Mouse (Mus musculus) heart, postnatal 36 days (tissue): Measurements from ENCODE around the gene Lrp10. TPM values are rescaled to one million over a fixed set of nuclear protein-coding genes. Genes with fewer than 3 reads are reported as not detected.

ENCODE experiments used
- DNase-seq, 2 experiments: peaks; one replicate each; pipeline ENCODE4 v3.0.0; 2021 to 2022
- intact Hi-C: fragments of 180-260 bp; cut with DNase I; formaldehyde crosslinking; loops from one replicate; pipeline ENCODE4 v1.15.1; 2025
- total RNA-seq, 2 experiments: library from RNA; stranded (reverse); gene quantifications; 2 replicates each; pipeline ENCODE4 v1.2.3; 2021

Gene Lrp10
- total RNA-seq, 2 experiments from 2014 or later: 55.5 to 57.6 TPM

DNA sequence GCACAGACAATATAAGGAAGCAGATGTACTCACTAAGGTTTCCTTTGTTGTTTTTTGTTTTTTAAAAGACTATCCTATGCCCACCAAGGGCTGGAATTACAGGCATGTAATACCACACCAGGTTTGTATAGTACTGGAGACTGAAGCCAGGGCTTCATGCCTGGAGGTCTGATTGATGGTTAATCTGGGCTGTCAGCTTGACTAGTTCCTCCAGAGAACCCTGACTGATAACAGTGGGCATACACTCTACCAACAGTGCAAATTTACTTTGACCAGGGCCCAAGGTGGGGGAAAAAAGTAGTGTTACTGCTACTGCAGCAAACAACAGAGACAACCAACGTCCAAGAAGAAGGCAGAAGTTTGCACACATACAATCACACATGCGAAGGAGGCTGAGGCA lies 7.5 kb downstream of the Lrp10 start:
- intact Hi-C loops: no loop called here
- no peak for DNase-seq

DNA sequence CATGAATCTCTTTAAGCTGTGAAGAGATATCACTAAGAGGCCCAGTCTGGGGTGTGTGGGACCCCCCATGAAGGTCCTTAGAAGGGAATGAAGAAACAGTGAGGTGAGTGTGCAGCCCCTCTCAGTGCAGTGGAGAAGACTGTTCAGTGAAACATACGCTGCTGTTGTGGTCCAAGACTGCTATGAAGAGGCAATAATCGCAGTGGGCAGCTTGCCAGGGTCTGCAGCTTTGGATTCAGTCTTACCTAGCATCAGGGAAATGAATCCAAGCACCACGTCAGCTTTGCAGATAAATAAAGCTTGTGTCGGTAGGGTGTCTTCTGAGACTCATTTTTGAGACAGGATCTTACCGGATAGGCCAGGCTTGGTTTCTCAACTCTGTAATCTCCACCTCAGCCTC lies 8.7 kb downstream of the Lrp10 start:
- intact Hi-C loops: no loop called here
- DNase-seq: no peak

DNA sequence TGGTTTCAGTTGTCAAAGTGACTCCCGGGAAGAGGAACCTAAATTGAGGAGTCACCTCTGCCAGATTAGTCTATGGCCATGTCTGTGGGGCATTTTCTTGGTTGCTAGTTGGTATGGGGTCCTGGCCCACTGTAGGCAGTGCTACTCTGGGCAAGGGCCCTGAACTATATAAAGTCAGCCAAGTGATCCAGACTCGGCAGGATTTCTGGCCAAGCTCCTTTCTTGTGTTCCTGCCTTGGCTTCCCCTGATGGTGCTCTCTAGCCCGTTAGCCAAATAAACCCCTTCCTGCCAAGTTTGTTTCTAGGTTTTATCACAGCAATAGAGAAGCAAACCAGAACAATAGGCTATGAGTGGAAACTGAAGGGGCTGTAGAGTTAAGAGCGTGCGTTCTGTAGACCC lies 10.8 kb downstream of the Lrp10 start:
- no peak for DNase-seq
- intact Hi-C loops: no loop called here

DNA sequence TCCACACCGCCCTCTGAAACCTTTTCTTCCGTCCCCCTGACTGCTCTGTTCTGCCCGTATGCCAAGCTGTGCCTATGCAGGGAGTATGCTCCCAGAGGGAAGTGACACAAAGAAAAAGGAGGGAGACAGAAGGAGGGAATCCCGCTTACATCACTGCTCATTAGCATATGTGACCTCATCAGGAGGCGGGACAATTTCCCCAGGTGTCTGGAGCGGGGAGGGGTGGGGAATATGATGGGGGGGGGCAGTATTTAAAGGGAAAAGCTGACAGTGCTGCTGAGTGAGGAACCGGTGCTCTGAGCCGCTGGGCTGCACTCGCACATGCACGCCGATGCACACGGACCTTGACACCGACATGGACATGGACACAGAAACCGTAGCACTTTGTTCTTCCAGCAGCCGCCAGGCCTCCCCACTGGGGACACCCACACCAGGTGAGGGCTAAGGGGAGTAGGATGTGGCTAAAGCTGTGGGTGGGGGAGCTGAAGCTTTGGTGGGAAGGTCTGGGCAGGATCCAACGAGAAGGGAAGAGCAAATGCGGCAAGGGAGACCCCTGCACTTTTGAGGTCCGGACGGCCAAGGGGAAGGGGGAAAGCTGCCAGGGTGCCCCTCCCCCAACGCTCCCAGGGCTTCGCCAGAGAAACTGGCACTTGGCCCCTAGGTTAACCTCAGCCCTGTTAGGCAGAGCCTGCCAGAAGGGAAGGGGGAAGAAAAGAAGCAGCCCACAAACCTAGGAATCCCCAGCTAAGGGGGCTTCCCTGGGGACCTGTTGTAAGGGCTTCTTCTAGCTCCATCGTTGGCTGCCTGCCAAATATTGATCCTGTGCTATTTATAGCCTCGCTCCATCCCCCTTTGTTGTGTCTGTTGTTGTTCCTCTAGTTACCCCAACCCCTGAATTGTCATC lies 12.3 kb downstream of the Lrp10 start, which contains the start of gene Rem2:
Gene Rem2, plus strand, starts transcription at position 160 of the 904 bp plus-strand sequence.
- intact Hi-C loops: no loop called here
- DNase-seq: no peak

DNA sequence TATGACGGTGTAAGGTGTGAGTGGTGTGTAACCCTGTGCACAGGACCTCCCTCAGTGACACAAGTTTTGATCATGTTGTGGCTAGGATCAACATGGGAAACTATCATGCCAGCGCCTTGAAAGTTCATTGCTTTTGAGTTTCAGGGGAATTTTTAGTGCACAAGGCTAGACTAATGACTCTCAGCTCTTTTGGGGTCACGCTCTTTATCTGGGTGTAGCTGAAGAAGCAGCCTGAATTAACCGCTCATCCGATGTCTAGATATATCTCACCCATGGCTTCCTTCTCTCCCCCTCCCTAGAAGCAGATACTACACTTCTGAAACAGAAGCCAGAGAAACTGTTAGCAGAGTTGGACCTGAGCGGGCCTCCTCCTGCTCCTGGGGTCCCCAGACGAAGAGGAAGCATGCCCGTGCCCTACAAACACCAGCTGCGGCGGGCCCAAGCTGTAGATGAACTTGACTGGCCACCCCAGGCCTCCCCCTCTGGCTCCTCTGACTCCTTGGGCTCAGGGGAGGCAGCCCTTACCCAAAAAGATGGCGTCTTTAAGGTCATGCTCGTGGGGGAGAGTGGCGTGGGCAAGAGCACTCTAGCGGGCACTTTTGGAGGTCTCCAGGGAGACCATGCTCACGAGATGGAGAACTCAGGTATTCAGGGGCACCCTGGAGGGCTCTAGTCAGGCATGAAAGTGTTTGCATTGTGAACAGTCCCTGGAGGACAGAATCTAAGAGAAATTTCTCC lies 13.4 kb downstream of the Lrp10 start:
- intact Hi-C loops: no loop called here

DNA sequence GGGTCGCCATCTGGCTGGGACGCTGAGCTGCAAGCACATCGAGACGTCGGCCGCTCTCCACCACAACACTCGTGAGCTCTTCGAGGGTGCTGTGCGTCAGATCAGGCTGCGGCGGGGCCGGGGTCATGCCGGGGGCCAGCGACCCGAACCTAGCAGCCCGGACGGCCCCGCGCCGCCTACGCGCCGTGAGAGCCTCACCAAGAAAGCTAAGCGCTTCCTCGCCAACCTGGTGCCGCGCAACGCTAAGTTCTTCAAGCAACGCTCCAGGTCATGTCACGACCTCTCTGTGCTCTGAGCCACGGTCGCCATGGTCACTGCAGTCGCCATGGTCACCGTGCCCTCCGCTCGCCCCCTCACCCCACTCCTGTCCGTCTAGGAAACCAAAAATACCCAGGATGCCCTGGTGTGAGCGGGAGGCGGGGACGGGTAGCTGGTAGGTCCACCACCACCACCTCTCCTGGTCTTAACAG lies 15.5 kb downstream of the Lrp10 start:
- no peak for DNase-seq
- intact Hi-C loops: no loop called here

More for the DNA sequence above, 13.4 kb downstream of the Lrp10 start:
- no peak for DNase-seq

DNA sequence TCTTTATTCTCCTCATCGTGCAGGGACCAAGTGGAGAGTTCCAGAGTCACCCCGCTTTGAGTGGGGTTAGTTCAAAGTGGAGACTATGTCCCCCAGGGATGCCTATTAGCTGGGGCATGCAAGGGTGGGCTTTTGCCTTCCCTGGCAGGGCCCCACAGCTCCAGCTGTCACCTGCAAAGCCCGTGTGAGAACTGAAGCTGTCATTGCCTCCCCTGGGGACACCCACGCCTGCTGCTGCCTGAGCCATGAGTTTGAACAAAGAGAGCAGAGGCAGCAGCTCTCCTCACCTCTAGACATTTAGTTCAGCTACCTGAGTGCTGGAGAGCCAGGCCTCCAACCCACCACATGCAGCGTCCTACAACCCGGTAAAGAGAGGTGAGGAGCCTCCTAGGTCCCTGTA lies 16.7 kb downstream of the Lrp10 start:
- intact Hi-C loops: no loop called here
- no peak for DNase-seq

DNA sequence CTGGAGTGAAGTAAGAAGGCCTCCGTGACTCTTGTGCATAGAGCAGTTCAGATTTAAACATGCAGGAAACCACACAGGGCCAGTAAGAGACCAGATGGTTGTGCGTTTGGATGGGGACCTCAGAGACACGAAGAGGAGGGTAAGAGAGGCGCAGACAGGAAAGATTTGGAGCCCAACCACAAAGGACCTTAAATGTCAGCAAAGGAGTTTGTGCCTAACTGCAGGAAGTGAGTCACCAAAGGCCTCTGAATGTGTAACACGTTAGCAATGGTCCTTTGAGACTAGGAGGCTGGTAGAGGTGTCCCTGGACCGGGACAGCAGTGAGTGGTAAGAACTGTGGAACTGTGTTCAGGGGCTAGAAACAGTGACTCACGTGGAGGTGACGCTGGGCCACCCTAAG lies 17.5 kb downstream of the Lrp10 start:
- intact Hi-C loops: no loop called here
- DNase-seq: no peak

DNA sequence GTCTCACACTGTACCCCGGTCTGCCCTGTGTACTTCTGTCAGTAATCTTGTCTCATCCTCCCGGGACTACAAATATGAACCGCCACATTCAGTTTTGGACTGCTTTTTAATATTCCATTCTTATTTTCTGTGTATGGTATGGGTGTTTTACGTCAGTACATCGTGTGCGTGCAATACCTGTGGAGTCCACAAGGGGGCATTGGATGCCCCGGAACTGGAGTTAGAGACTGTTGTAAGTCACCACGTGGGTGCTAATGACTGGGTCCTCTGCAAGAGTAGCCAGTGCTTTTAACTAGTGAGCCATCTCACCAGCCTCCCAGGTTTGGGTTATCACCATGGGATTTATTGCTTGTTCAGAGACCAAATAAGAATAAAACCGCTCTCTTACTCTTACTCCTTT lies 18.6 kb downstream of the Lrp10 start:
- peak in 1 of 2 experiments; percentile 47 for DNase-seq
- intact Hi-C loops: no loop called here

DNA sequence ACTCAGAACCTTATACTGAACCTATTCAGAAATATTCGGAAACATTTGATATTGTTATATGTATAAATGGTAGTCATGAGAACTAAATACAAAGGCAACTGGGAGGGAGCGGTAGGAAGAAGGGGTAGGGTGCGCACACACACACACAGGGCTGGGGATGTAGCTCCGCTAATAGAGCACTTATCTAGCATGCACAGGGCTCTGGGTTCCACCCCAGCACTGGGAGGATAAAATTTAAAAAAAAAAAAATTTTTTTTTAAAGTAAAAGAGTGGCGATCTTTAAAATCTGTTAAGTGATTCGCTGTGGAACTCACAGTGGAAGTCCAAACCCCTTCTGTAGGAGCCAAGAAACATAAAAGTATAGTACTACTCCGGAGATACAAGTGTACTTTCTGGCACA lies 22.0 kb downstream of the Lrp10 start:
- no peak for DNase-seq
- intact Hi-C loops: no loop called here

DNA sequence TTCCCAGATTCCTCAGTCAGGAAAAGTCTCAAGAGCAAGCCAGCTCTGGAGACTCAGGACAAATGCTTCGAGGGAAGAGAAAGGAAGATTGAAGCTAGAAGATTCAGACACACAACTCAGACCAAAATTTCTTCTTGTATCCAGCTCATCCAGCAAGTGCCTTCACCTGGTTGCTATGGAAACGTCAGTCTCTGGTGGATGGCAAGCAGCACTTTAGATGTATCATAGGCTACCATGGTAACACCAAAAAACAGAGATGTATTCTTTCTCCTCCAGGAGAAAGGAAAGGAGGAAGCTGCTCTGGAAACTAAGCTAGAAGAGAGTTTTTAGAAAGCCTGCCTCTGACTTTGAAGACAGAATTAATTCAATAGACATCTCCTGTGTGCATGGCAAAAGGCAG lies 23.8 kb downstream of the Lrp10 start:
- intact Hi-C loops: no loop called here
- DNase-seq: no peak

DNA sequence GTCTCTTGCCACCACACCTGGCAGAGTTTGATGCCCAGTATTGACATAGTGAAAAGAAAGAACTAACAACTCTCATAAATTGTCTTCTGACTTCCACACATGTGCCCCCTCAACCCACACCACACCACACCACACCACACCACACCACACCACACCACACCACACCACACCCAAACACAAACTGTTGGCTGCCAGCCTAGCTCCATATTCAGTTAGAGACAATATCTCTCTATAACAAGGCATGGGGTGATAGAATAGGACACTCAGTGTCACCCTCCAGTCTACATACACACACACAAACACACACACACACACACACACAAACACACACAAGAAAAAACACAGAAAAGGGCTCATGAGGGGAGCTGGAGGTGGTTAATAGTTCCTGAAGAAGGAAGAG lies 24.4 kb downstream of the Lrp10 start:
- intact Hi-C loops: no loop called here

DNA sequence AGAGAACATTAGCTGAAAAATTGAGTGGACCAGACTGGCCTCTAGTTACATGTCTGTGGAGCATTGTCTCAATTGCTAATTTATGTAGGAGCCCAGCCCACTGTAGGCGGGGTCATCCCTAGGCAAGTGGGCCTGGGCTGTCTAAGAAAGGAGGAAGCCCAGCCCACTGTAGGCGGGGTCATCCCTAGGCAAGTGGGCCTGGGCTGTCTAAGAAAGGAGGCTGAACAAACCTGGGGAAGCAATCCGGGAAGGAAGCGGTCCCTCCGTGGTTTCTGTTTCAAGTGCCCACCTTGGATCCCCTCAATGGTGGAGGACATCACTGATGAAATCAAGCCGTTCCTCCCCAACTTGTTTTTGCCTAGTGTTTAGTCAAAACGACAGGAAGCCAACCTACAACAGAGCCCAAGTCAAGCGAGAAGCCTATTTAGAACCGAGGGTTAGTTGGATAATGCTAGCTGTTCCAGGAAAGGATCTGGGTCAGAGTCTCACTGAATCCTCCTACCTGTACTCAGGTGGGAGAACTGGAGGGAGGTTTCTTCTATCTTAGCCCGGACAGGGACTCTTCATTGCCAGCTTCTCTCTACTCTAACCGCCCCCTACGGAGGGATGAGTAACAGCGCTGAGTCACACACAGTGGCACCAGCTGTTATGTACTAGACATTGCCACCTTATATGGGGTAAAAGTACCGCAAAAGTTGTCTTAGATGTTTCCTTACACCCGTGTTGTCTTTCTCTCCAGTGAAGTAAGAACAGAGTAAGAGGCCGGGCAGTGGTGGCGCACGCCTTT lies 28.6 kb downstream of the Lrp10 start:
- DNase-seq: no peak
- intact Hi-C loops: loop anchor here (5.0 kb wide), 1 partner anchor 435 kb away; no protein-coding TSS in a partner anchor

More for the DNA sequence above, 24.4 kb downstream of the Lrp10 start:
- no peak for DNase-seq

DNA sequence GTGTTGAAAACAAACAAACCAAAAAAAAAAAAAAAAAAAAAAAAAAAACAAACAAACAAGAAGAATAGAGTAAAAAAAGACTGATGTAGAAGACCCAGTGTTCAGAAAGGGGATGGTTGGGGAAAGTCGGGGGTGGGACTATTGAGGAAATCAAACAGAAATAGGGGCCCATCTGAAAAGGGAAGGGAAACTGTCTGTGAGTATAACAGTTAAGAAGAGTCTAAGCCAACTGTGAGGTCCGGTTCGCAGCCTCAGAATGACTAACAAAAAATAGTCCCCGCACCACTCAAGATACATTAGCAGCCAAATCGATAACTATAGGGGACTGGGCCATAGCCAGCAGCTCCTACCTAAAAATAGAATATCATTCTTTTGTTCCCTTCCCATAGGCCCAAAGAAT lies 29.3 kb downstream of the Lrp10 start:
- intact Hi-C loops: loop anchor here (5.0 kb wide), 1 partner anchor 436 kb away; no protein-coding TSS in a partner anchor
- no peak for DNase-seq

DNA sequence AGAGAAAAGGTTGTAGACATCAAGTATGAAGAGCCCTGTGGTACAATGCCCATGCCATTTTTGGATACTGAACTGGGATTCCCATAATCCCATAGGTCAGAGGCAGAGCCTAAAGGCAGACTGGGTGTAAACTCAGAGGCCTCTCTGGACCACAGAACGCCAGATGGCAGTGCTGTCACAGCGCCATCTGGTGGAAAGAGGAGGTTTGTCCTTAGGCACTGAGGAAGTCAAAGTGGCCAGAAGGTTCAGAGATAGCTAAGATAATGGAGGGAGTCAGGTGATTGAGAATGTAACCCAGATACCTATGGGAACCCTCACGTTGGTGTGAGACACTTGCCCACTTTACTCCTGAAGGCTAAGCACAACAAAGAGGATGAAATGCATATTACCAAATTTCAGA lies 30.3 kb downstream of the Lrp10 start:
- DNase-seq: peak; percentile 63 to 72
- intact Hi-C loops: loop anchor here (1.0 to 5.0 kb wide), 2 partner anchors 266 to 437 kb away; no protein-coding TSS in a partner anchor

DNA sequence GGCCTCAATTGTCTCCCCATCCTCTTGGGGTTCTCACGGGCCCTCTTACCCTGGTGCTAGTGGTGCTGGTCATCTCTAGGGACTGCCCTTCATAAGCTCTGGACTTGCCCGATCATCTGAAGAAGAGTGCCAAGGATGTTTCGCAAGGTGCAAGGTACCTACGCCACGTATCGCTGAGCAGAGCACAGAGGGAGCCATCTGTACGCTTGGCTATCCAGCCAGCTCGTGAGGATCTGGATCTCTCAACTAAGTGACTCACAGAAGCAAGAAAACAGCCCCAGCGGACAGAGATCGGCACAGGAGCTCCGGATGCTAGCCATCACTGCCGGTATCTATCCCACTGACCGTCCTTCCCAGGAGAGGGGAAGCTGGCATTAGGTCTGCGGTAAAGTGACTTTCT lies 32.8 kb downstream of the Lrp10 start:
- DNase-seq: no peak
- intact Hi-C loops: no loop called here

DNA sequence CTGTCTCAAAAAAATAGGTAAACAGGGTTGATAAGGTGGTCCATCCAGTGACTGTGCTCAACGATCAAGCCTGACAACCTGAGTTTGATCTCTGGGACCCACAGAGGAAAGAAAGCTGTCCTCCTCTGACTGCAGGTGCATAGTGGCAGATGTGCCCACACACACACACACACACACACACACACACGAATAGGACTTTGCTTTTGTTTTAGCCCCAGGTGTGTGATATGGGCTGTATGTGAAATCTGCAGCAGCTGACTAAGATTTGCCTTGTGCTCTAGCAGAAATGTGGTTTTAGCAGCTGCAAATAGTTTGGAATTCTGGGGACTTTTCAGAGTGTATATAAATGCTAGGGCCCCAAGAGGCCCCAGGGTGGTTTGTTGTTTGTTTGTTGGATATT lies 35.4 kb downstream of the Lrp10 start:
- DNase-seq: no peak
- intact Hi-C loops: no loop called here

DNA sequence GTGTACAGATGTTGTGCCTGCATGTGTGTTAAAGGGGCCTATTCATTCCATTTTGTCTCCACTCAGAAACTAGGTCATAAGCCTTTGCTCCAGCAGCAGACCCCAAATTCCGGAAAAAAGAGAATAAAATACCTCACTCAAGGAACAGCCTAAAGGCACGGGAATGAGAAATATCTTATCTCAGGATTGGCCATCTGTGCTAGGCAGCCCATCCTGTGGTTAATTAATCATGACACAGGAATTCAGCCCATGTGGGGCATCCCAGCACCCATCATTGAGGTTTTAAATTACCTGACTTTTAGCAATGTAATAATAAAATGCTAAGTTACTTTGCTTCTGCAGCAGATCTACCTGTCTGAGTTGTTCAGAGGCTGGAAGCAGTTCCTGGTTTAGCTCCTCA lies 37.4 kb downstream of the Lrp10 start:
- intact Hi-C loops: no loop called here
- DNase-seq: no peak

DNA sequence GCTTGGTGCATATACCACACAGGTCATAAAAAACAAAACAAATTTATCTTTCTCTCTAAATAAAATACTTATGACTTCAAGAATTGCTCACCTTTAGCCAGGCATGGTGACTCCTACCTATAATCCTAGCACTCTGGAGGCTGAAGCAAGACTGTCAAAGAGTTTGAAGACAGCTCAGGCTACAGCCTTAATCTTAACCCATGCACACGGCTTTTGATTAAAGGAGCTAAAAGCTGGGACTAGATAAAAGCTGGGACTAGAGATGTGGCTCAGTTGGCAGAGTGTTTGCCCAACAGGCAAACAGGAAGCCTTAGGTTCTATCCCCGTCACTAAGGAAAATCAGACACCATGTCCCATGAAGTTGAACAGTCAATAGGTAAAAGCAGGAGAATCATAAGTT lies 39.2 kb downstream of the Lrp10 start:
- intact Hi-C loops: no loop called here
- no peak for DNase-seq

DNA sequence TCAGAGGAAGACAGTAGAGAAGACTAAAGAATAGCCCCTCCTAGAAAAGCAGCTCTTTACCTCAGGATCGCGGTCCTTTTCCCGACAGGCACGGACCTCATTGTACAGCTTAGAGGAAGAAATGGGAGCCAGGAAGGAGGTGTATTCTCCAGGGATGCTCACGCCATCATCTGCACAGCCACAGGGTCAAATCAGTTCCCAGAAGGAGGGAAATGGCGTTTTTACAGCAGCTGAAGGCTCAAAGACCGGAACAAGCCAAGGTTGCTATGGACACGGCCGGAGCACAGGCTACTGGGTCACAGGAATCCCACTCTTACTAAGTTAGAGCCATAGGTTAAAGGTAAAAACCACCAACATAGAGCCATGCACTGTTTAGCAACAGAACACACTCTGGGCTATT lies 45.8 kb downstream of the Lrp10 start:
- DNase-seq: no peak
- intact Hi-C loops: no loop called here
